Mouse (Mus musculus): ENCODE measurements around the gene Stab1. TPM values are rescaled to one million over a fixed set of nuclear protein-coding genes. Genes with fewer than 3 reads are reported as not detected.

The Stab1 gene
- total RNA-seq, 1 experiment, result 2.0 TPM

- Histone ChIP-seq H3K27ac (ENCODE audit: insufficient read depth, low read depth, low read length, poor library complexity, severe bottlenecking) (no peak within 1 kb of the TSS), H3K36me3 (ENCODE audit: control insufficient read depth, insufficient read depth, low read length, poor library complexity, severe bottlenecking) (peaks cover 11% of the 10 kb centered on the region), H3K9ac (ENCODE audit: insufficient read depth, low read depth, low read length, poor library complexity, severe bottlenecking) (peak within 1 kb of the TSS; percentile 65; the same call in 1 of the 2 replicates), H3K4me1 (ENCODE audit: control insufficient read depth in 2 of 2, insufficient read depth in 2 of 2, low read length in 2 of 2, poor library complexity in 1 of 2) (peaks cover 2 to 7% of the 10 kb centered on the region in 2 experiments; a peak in 2 of 4 replicates), H3K9me3 (ENCODE audit: control insufficient read depth, insufficient read depth, low read depth, low read length) (no peaks in the 10 kb centered on the region), H3K4me3 (ENCODE audit: insufficient read depth in 1 of 2, low read depth in 1 of 2, low read length in 2 of 2, poor library complexity in 1 of 2, severe bottlenecking in 1 of 2) (peak within 1 kb of the TSS in 1 of 2 experiments; percentile 70; a peak in 1 of 4 replicates)
- no peak for DNase-seq (ENCODE audit: low read depth, low spot score)
- TF ChIP-seq CHD2 (IDR thresholded peaks at IDR 0.05; ENCODE audit: low read depth, low read length), result no peak
- in situ Hi-C loops (cut with MboI; ENCODE audit: low sequenced_read_pairs in 2 of 2, unreplicated experiment in 2 of 2), result no loop called here
Measured at GRCm38 (mm10) chr14:31208084-31208483, 39.6 kb upstream of the Stab1 start, which contains the start of gene Tnnc1. Tnnc1 (plus strand) TSS chr14:31208312.

GRCm38 (mm10) chr14:31207070-31207830 lies 38.8 kb upstream of the Stab1 start:
- H3K9ac ChIP-seq (ENCODE audit: insufficient read depth, low read depth, low read length, poor library complexity, severe bottlenecking), result peak overlapping the region; percentile 65; the same call in 1 of the 2 replicates
- in situ Hi-C loops (cut with MboI; ENCODE audit: low sequenced_read_pairs in 2 of 2, unreplicated experiment in 2 of 2), result no loop called here
- H3K4me1 ChIP-seq (ENCODE audit: control insufficient read depth in 2 of 2, insufficient read depth in 2 of 2, low read length in 2 of 2, poor library complexity in 1 of 2), result peaks cover 2 to 7% of the 10 kb centered on the region in 2 experiments; a peak in 2 of 4 replicates
- no peak for TF ChIP-seq ZC3H11A (IDR thresholded peaks at IDR 0.05; ENCODE audit: borderline replicate concordance, low read depth, low read length)
- TF ChIP-seq CHD2 (IDR thresholded peaks at IDR 0.05; ENCODE audit: low read depth, low read length), result no peak
- TF ChIP-seq ZNF384 (IDR thresholded peaks at IDR 0.05; ENCODE audit: low read depth, low read length), result no peak
- no peak for TF ChIP-seq MAFK (IDR thresholded peaks at IDR 0.05; ENCODE audit: insufficient read depth, low read depth, low read length)
- no peak for TF ChIP-seq HCFC1 (IDR thresholded peaks at IDR 0.05; ENCODE audit: borderline replicate concordance, insufficient read depth, low read length)
- peaks cover 18% of the 10 kb centered on the region for H3K36me3 ChIP-seq (ENCODE audit: control insufficient read depth, insufficient read depth, low read length, poor library complexity, severe bottlenecking)
- no peak for DNase-seq (ENCODE audit: low read depth, low spot score)
- no peaks in the 10 kb centered on the region for H3K9me3 ChIP-seq (ENCODE audit: control insufficient read depth, insufficient read depth, low read depth, low read length)
- H3K4me3 ChIP-seq (ENCODE audit: insufficient read depth in 1 of 2, low read depth in 1 of 2, low read length in 2 of 2, poor library complexity in 1 of 2, severe bottlenecking in 1 of 2), result peak overlapping the region; percentile 48 to 70
- H3K27ac ChIP-seq (ENCODE audit: insufficient read depth, low read depth, low read length, poor library complexity, severe bottlenecking), result no peak overlapping the region

GRCm38 (mm10) chr14:31206472-31206981 lies 38.1 kb upstream of the Stab1 start:
- Histone ChIP-seq H3K4me3 (ENCODE audit: insufficient read depth in 1 of 2, low read depth in 1 of 2, low read length in 2 of 2, poor library complexity in 1 of 2, severe bottlenecking in 1 of 2) (peak overlapping the region; percentile 90 to 98), H3K36me3 (ENCODE audit: control insufficient read depth, insufficient read depth, low read length, poor library complexity, severe bottlenecking) (peaks cover 24% of the 10 kb centered on the region), H3K9me3 (ENCODE audit: control insufficient read depth, insufficient read depth, low read depth, low read length) (no peaks in the 10 kb centered on the region), H3K4me1 (ENCODE audit: control insufficient read depth in 2 of 2, insufficient read depth in 2 of 2, low read length in 2 of 2, poor library complexity in 1 of 2) (peaks cover 2 to 7% of the 10 kb centered on the region in 2 experiments; a peak in 2 of 4 replicates), H3K9ac (ENCODE audit: insufficient read depth, low read depth, low read length, poor library complexity, severe bottlenecking) (peak overlapping the region; percentile 99), H3K27ac (ENCODE audit: insufficient read depth, low read depth, low read length, poor library complexity, severe bottlenecking) (peak overlapping the region; percentile 82)
- no peak for TF ChIP-seq CHD2 (IDR thresholded peaks at IDR 0.05; ENCODE audit: low read depth, low read length)
- TF ChIP-seq ZC3H11A (IDR thresholded peaks at IDR 0.05; ENCODE audit: borderline replicate concordance, low read depth, low read length), result no peak
- TF ChIP-seq MAFK (IDR thresholded peaks at IDR 0.05; ENCODE audit: insufficient read depth, low read depth, low read length), result no peak
- no peak for TF ChIP-seq ZNF384 (IDR thresholded peaks at IDR 0.05; ENCODE audit: low read depth, low read length)
- TF ChIP-seq HCFC1 (IDR thresholded peaks at IDR 0.05; ENCODE audit: borderline replicate concordance, insufficient read depth, low read length), result peak; percentile 55; the same call in 1 of the 2 replicates
- peak; percentile 93 for DNase-seq (ENCODE audit: low read depth, low spot score)
- in situ Hi-C loops (cut with MboI; ENCODE audit: low sequenced_read_pairs in 2 of 2, unreplicated experiment in 2 of 2), result no loop called here

GRCm38 (mm10) chr14:31205562-31206467 lies 37.4 kb upstream of the Stab1 start:
- Histone ChIP-seq H3K4me3 (ENCODE audit: insufficient read depth in 1 of 2, low read depth in 1 of 2, low read length in 2 of 2, poor library complexity in 1 of 2, severe bottlenecking in 1 of 2) (peak overlapping the region; percentile 90 to 98), H3K4me1 (ENCODE audit: control insufficient read depth in 2 of 2, insufficient read depth in 2 of 2, low read length in 2 of 2, poor library complexity in 1 of 2) (peaks cover 2 to 7% of the 10 kb centered on the region in 2 experiments; a peak in 2 of 4 replicates), H3K9ac (ENCODE audit: insufficient read depth, low read depth, low read length, poor library complexity, severe bottlenecking) (peak overlapping the region; percentile 99), H3K36me3 (ENCODE audit: control insufficient read depth, insufficient read depth, low read length, poor library complexity, severe bottlenecking) (peaks cover 27% of the 10 kb centered on the region), H3K9me3 (ENCODE audit: control insufficient read depth, insufficient read depth, low read depth, low read length) (no peaks in the 10 kb centered on the region), H3K27ac (ENCODE audit: insufficient read depth, low read depth, low read length, poor library complexity, severe bottlenecking) (peak overlapping the region; percentile 82)
- TF ChIP-seq MAFK (IDR thresholded peaks at IDR 0.05; ENCODE audit: insufficient read depth, low read depth, low read length), result no peak
- TF ChIP-seq ZC3H11A (IDR thresholded peaks at IDR 0.05; ENCODE audit: borderline replicate concordance, low read depth, low read length), result no peak
- no peak for TF ChIP-seq ZNF384 (IDR thresholded peaks at IDR 0.05; ENCODE audit: low read depth, low read length)
- TF ChIP-seq CHD2 (IDR thresholded peaks at IDR 0.05; ENCODE audit: low read depth, low read length), result no peak
- TF ChIP-seq HCFC1 (IDR thresholded peaks at IDR 0.05; ENCODE audit: borderline replicate concordance, insufficient read depth, low read length), result no peak
- no peak for DNase-seq (ENCODE audit: low read depth, low spot score)
- in situ Hi-C loops (cut with MboI; ENCODE audit: low sequenced_read_pairs in 2 of 2, unreplicated experiment in 2 of 2), result no loop called here

All from ES-E14 (cell line).